Mouse (Mus musculus) hematopoietic stem cell, adult 5-6 weeks (primary cell): ENCODE measurements around the gene Phactr4. TPM values are rescaled to one million over a fixed set of nuclear protein-coding genes. Genes with fewer than 3 reads are reported as not detected.
A peak's percentile ranks its signal among the peaks of the same experiment; 100 is the strongest.

Source experiments
- ATAC-seq, 2 experiments: fragments of 125-278 bp in 1 of 2; replicated peaks in 1 of 2; 2 replicates each; pipeline ENCODE4 v1.8.0; 2016 to 2017; ENCODE audit warnings: inconsistent platforms in 2 of 2, mild to moderate bottlenecking in 2 of 2, moderate number of reproducible peaks in 2 of 2, low read depth in 1 of 2, moderate TSS enrichment in 1 of 2; ENCODE audit not compliant: low FRiP score in 2 of 2, poor library complexity in 2 of 2, severe bottlenecking in 2 of 2, insufficient read depth in 1 of 2, low TSS enrichment in 1 of 2
- total RNA-seq: library from RNA; stranded (forward); fragments of 172-1452, 232-1000 nt; gene quantifications from 2 replicates; pipeline ENCODE4 v1.2.3, GENCODE M21; 2017

The Phactr4 gene
- total RNA-seq, 1 experiment from 2014 or later, result 22.6 TPM

DNA sequence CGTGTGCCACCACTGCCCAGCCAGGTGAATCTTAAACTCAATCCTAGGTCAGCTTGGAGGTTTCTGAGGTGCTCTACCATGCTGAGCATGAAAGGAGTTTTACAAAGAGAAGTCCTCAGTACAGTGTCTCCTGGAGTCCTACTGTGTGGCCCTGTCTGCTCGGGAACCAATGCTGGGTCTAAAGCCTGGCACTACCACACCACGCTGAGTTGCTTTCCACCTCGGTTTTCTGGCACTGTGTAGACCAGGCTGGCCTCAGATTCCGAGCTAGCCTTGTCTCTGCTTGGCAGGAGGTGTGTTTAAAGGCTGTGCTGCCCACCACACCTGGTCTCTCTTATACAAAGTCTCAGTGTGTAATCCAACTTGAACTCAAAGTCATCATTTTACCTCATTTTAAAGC lies 109.7 kb downstream of the Phactr4 start:
- no peak for ATAC-seq

DNA sequence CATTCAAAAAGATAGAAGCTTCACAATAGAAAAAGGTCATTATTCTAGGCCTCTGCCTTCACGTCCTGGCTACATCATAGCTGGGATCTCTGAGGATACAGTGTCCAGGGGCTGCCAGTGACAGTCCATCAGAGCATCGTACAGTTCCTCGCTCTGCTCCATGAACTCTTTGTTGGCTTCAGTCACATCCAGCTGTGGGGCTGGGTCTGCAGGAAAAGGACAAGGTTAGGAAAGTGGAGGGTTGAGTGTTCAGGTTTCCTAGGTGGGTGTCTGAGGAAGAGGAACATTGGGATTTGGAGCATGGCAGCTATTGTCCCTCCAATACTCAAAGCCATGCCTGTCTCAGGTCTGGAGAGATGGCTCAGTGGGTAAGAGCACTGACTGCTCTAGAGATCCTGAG lies 110.5 kb downstream of the Phactr4 start:
- no peak for ATAC-seq

DNA sequence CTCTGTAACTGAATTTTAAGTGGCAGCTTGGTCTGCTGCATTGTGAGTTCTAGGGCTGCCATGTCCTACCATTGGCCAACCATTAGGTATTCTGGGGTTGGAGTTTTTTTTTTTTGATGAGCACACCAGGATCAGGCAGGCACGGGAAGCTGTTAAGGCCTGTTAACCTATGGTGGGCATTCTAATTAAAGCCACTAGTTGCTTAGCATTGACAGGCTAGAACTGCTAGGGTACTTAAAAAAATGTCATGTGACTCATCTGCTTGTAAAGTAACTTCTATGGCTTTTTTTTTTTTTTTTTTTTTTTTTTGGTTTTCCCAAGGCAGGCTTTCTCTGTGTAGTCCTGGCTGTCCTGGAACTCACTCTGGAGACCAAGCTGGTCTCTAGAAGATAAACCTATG lies 111.1 kb downstream of the Phactr4 start:
- no peak for ATAC-seq

DNA sequence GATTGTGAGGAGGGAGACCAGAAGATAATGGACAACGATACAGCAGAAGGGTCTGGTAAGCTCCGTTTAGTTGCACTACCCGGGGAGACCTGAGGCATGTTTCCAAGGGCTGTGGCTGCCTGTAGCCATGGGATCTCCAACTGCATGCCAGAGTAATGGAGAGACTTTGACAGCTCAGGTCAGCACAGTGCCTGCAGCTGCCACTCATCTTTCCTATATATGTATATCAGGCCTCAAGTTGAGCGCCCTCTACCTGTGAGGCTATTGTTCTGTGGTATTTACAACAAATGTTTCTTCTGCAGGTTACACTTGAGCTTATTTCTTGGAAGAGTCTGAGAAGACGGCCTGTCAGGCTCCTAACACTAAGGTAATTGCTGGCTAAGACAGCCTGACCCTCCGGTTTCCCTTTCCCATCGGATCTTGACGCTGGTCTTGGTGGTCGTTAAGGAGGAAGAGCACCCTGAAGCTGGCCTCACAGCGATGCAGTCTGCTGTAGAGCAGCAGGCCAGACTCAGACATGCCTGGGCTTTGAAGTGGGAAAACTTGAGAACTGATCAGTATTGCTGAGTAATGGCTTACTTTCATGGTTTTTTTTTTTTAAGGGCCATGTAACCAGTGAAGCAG lies 112.3 kb downstream of the Phactr4 start:
- peak; percentile 15 to 24; a peak in 1 of 4 replicates for ATAC-seq

DNA sequence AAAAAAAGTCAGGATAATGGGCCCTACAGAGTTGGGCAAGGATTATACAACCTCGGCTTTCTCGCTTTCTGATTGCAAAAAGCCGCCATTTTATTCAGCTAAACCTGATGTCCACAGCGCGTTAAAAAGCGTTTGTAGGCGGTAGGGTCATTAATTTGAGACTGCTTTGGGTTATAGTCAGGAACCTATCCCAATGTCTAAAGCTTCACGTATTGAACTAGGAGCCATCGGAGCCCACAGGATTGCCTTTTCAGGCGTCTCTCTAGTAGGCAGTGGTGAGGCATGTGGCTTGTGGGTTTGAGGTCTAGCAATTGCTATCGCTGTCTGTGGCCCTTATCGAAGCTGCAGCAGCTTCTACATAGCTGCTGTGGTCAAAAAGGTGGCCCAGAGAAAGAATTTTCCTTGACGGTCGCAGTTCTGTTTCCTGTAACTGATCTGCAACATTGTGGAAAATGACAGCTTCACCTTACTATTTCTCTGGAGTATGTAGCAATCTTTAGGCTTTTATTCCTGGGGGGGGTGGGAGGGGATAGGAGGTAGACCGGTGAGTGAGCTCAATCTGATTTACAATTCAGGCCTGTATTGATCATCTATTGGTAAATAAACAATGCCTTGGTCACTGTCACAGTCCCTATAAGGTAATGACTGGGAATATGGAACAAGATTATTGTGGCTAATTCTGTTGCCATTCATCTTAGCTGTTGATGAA lies 113.0 kb downstream of the Phactr4 start:
- ATAC-seq, result peak; percentile 31 to 41; a peak in 3 of 4 replicates

DNA sequence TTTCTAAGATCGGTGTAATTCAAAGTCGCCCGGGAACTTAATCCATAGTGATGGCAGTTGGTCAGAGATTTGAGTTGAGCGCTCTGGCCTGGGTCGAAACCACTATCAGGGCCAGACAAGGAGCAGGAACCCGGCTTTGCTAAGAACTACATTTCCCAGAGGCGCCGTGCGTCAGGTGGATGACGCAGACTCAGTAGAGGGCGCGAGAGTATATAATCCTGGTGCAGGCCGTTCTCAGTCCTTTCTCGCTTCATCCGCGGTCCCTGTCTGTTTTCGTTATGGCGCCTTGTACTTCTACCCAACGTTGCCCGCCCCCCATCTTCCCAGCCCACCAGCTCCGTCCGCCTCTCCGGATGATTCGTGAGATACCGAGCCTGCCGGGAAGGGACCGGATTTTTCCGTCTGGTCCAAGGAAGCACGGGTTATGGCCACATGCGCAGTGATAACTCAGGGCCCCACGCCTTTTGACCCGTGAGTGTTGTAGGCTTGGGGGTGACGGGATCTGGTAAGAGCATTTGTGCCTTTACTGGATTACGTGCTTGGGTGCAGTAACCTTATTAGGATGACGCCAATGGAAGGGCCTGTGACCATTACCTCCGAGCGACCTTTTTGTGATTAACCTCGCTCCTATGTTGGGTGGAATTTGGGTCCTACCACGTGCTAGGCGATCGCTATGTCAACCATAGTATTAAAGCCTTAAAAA lies 113.7 kb downstream of the Phactr4 start:
- ATAC-seq, result peak; percentile 87 to 89

DNA sequence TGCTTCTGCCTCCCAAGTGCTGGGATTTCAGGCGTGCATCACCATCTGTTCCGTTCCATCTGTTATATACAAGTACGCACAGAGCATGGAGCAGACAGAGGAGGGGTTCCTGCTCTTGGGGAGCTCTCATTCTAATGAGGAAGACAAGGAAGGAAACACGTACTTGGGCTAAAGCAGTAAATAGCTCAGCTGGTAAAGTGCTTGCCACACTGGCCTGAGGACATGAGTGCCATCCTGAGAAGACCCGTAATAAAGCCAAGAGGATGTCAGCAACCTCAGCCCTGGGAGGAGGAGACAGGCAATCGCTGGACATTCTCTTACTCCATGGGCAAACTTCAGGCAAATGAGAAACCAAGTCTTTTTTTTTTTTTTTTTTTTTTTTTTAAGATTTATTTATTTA lies 116.3 kb downstream of the Phactr4 start:
- ATAC-seq, result peak in 1 of 2 experiments; percentile 26; a peak in 1 of 4 replicates

Other genes starting within 250 kb of the Phactr4 start
- gene Ythdf2, start 210.2 kb downstream of the Phactr4 start, total RNA-seq, result 77.9 and 81.3 TPM in 2 replicates
- 25.0 and 31.9 TPM in 2 replicates for gene Gmeb1, start 160.9 kb downstream of the Phactr4 start, total RNA-seq
- 21.3 and 44.1 TPM in 2 replicates for gene Taf12, start 148.1 kb downstream of the Phactr4 start, total RNA-seq
- gene Rab42, start 119.1 kb downstream of the Phactr4 start, total RNA-seq, result not detected in 2 replicates
- 46.6 and 48.4 TPM in 2 replicates for gene Trnau1ap, start 93.0 kb downstream of the Phactr4 start, total RNA-seq
- 30.1 and 32.0 TPM in 2 replicates for gene Rcc1, start 68.9 kb downstream of the Phactr4 start, total RNA-seq
- gene Med18, start 41.4 kb upstream of the Phactr4 start, total RNA-seq, result 9.3 and 16.6 TPM in 2 replicates
- gene Sesn2, start 88.0 kb upstream of the Phactr4 start, total RNA-seq, result 3.9 and 4.0 TPM in 2 replicates
- gene Atpif1, start 111.2 kb upstream of the Phactr4 start, total RNA-seq, result 937 and 1,217 TPM in 2 replicates
- 354 and 422 TPM in 2 replicates for gene Dnajc8, start 113.1 kb upstream of the Phactr4 start, total RNA-seq
- gene Ptafr, start 141.6 kb upstream of the Phactr4 start, total RNA-seq, result 7.7 and 16.6 TPM in 2 replicates
- 25.1 and 26.6 TPM in 2 replicates for gene Eya3, start 216.5 kb upstream of the Phactr4 start, total RNA-seq